Mouse (Mus musculus) neutrophil, adult 5-6 weeks (primary cell): ENCODE measurements at regions not wholly inside any gene's neighbourhood (a gene's known extent, or its start where the extent isn't known, plus 50 kb on each side); places are given as distances from the start of the nearest gene placed in this dataset.
A peak's percentile ranks its signal among the peaks of the same experiment; 100 is the strongest.
"Not testable (repeated sequence)": the region's sequence is repeated elsewhere in the genome, so short reads cannot be mapped to it uniquely, and the experiment has no call there.

Source experiments
- ATAC-seq: fragments of 151-379, 151-347 bp; 2 replicates; pipeline ENCODE4 v1.8.0; 2017; ENCODE audit warnings: mild to moderate bottlenecking, moderate TSS enrichment; ENCODE audit not compliant: insufficient number of reproducible peaks, poor library complexity, low FRiP score, severe bottlenecking; ENCODE audit errors: extremely low read depth

GRCm38 (mm10) chr12:16380346-16380745, 230.4 kb downstream of the Lpin1 start:
- ATAC-seq = no peak

- ATAC-seq = no peak
These were observed 231.4 kb downstream of the Lpin1 start for GRCm38 (mm10) chr12:16379415-16379814.

- ATAC-seq = no peak
These were observed 232.3 kb downstream of the Lpin1 start for GRCm38 (mm10) chr12:16378501-16378900.

GRCm38 (mm10) chr12:16374331-16374996, 236.3 kb downstream of the Lpin1 start:
- no peak for ATAC-seq

DNA sequence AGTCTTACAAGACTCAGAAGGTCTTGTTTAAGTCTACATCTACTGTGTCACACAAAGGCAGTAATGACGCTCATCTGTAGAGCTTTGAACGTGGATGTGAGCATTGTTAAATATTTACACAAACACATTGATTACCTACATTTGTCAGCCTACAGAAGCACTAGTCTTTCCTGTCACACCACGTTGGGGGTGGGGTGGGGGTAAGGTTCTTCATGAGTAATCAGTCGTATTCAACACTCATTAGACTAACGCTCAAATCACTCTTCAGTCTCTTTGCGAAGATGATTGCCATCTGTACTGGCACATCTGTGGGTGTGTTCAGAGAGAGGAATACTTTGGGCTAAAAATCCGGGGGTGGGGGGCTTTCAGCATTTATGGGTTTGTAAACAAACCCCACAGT, 240.7 kb downstream of the Lpin1 start:
- ATAC-seq = no peak

DNA sequence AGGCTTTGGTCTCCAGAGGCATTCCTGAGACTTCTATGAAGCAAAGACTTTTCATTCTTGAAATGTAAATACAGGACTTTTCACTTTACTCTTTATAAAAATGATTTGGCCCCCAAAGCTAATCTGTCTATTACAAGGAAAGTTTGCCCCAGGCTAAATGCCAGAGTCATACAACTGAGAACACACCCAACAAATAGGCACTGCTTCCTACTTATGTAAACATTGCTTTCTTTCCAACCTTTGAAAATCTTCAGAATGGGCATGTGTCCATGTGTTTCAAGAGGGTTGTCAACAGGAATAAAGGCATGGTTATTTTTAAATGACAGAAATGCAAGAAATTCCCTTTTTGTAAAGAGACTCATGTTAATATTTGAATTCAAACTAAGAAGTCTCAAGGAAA, 248.4 kb downstream of the Lpin1 start:
- ATAC-seq = no peak

DNA sequence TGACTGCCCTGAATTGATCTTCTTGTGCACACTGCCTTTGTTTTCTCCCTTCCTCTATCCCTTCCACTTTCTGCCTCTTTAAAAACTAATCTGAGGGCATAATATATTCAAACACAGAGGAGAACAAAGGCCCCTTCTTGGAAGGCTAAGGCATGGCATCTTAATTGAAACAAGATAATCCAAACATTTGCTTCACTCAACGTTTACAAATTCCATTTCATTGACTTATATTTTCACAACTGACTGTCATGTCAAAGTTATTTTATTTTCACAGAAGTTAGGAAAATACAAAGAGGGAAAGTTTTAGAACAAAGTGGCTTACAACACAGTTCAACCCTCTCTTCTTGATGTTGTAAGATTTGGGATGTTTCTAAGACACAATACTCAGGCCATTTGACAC, 251.9 kb downstream of the Lpin1 start:
- ATAC-seq = no peak

GRCm38 (mm10) chr12:16354711-16355110, 256.1 kb downstream of the Lpin1 start:
- ATAC-seq = no peak

GRCm38 (mm10) chr12:16351751-16352150, 259.0 kb downstream of the Lpin1 start:
- peak; percentile 44; the same call in 1 of the 2 replicates for ATAC-seq

GRCm38 (mm10) chr12:16349310-16349709, 261.5 kb downstream of the Lpin1 start:
- ATAC-seq = no peak

DNA sequence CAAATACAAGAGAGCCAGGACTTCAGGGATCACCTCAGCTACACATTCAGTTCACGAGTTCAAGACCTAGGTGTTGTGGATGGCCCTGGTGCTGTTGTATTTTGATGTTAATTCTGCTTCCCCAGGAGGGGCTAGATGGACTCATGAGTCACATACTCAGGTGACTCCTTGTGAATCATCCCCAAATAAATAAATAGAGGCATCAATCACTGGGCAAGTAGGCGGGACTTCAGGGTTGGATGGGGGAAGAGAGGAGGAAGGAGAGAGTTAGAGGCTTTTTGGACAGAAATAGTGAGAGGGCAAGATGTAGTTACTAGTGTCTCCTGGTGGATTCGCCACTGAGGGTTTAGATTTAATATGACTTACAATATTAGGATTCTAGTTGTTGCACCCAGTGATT, 266.7 kb downstream of the Lpin1 start:
- no peak for ATAC-seq

- ATAC-seq = not testable (repeated sequence)
These were observed 268.7 kb downstream of the Lpin1 start for GRCm38 (mm10) chr12:16342030-16342429.

DNA sequence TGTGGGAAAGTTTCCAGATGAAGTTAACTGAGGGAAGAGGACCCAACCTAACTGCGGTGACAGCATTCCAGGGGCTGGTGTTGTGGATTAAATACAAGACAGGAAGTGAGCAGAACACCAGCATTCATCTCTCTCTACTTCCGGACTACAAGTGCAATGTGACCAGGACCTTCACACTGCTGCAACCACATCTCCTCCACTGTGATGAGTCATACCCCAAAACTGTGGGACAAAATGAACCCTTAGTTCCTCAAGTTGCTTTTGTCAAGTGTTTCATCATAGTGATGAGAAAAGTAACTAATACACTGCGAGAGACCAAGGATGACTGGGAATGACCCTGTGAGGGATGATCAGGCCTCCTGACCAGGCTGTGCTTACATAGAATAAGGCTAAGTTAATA, 279.3 kb downstream of the Lpin1 start:
- no peak for ATAC-seq

GRCm38 (mm10) chr12:16329129-16329528, 281.6 kb downstream of the Lpin1 start:
- no peak for ATAC-seq

- ATAC-seq = no peak
These were observed 290.0 kb downstream of the Lpin1 start for GRCm38 (mm10) chr12:16320536-16321402.

DNA sequence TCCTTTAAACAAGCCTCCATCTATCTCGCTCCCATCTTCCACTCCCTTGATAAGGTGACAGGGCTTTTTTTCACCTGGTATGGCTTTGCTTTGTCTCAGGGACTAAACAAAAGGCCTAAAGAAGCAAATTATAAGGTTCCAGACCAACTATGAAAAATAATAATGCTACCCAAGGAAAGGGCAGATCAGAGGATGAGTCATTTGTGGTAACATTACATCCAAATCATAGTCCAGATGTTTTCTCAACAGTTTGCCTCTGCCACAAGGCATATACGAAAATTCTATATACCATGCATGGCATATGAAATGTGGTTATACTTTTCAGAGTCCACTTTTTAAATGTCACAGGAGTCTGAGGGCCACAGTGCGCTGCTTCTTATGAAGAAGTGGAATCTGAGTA, 302.7 kb downstream of the Lpin1 start:
- ATAC-seq = no peak

GRCm38 (mm10) chr12:16304701-16305377, 305.9 kb downstream of the Lpin1 start:
- ATAC-seq = no peak

DNA sequence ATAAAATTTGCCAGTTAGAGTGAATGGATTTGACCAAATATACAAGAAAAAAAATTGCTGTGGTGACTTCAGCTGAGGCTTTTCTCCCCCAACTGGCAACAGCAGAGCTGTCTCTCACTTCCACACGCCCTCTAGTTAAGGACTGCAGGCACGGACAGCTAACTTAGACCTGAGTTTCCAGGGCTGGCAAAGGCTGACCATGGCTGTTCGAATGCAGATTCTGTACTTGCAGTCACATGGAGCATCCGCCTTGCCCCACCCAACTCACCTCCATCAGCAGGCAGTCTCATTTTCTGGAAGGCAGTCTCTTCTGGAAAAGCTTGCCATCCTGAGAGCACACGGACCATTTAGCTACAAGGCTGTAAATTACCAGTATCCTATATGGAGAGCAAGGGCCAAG, 325.7 kb downstream of the Lpin1 start:
- ATAC-seq = no peak

DNA sequence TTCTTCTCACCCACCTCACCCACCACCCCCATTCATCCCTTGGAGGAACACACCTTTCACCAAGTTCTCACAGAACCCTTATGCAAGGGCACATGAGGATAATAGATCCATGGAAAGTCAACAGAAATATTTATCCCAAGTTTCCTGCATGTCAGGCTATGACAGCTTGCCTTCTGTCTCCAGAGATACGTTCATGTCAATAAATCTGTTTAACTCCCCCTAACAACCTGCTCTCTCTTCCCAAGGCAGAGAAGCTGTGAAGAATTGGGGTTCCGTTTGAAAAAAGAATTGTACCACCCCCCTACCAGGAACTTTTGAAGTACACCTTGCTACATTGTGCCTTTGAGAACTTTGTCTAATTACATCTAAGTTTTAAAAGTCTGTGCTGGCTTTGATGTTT, 331.6 kb downstream of the Lpin1 start:
- ATAC-seq = no peak
